Mouse (Mus musculus) cerebellum, adult (tissue): ENCODE results near the gene Efl1.
"Not testable (repeated sequence)": the region's sequence is repeated elsewhere in the genome, so short reads cannot be mapped to it uniquely, and the experiment has no call there.

ENCODE experiments used
- ATAC-seq: cut with Nextera tagmentation; 2 replicates; pipeline ENCODE4 v1.9.2; 2017; ENCODE audit warnings: mild to moderate bottlenecking, moderate library complexity, mixed read lengths; ENCODE audit not compliant: insufficient number of reproducible peaks, low FRiP score, low TSS enrichment

The Efl1 gene

GRCm38 (mm10) chr7:82719285-82719684 lies 70.9 kb downstream of the Efl1 start:
- no peak for ATAC-seq

- no peak for ATAC-seq
Measured at GRCm38 (mm10) chr7:82719740-82720139, 71.3 kb downstream of the Efl1 start.

- no peak for ATAC-seq
Measured at GRCm38 (mm10) chr7:82720501-82720900, 72.1 kb downstream of the Efl1 start.

- ATAC-seq: no peak
Measured at GRCm38 (mm10) chr7:82720906-82721305, 72.5 kb downstream of the Efl1 start.

- no peak for ATAC-seq
Measured at GRCm38 (mm10) chr7:82722486-82723123, 74.2 kb downstream of the Efl1 start.

- ATAC-seq: no peak
Measured at GRCm38 (mm10) chr7:82723151-82723871, 74.9 kb downstream of the Efl1 start.

- ATAC-seq: no peak
Measured at GRCm38 (mm10) chr7:82724491-82724890, 76.1 kb downstream of the Efl1 start.

GRCm38 (mm10) chr7:82725006-82725636 lies 76.7 kb downstream of the Efl1 start:
- ATAC-seq: no peak

- no peak for ATAC-seq
Measured at GRCm38 (mm10) chr7:82725741-82726450, 77.5 kb downstream of the Efl1 start.

GRCm38 (mm10) chr7:82727066-82727465 lies 78.7 kb downstream of the Efl1 start:
- ATAC-seq: no peak

GRCm38 (mm10) chr7:82729009-82729408 lies 80.6 kb downstream of the Efl1 start:
- ATAC-seq: not testable (repeated sequence)

GRCm38 (mm10) chr7:82733118-82733517 lies 84.7 kb downstream of the Efl1 start:
- no peak for ATAC-seq

GRCm38 (mm10) chr7:82733995-82734394 lies 85.6 kb downstream of the Efl1 start:
- no peak for ATAC-seq

GRCm38 (mm10) chr7:82734748-82735600 lies 86.6 kb downstream of the Efl1 start:
- no peak for ATAC-seq

- ATAC-seq: no peak
Measured at GRCm38 (mm10) chr7:82743116-82743765, 94.8 kb downstream of the Efl1 start.

GRCm38 (mm10) chr7:82744167-82744715 lies 95.8 kb downstream of the Efl1 start:
- no peak for ATAC-seq

GRCm38 (mm10) chr7:82748812-82749211 lies 100.4 kb downstream of the Efl1 start:
- ATAC-seq: no peak

GRCm38 (mm10) chr7:82749239-82749638 lies 100.8 kb downstream of the Efl1 start:
- ATAC-seq: no peak
